Mouse (Mus musculus): ENCODE data around the gene Armh1.
"Not testable (repeated sequence)": the region's sequence is repeated elsewhere in the genome, so short reads cannot be mapped to it uniquely, and the experiment has no call there.

Gene Armh1

DNA sequence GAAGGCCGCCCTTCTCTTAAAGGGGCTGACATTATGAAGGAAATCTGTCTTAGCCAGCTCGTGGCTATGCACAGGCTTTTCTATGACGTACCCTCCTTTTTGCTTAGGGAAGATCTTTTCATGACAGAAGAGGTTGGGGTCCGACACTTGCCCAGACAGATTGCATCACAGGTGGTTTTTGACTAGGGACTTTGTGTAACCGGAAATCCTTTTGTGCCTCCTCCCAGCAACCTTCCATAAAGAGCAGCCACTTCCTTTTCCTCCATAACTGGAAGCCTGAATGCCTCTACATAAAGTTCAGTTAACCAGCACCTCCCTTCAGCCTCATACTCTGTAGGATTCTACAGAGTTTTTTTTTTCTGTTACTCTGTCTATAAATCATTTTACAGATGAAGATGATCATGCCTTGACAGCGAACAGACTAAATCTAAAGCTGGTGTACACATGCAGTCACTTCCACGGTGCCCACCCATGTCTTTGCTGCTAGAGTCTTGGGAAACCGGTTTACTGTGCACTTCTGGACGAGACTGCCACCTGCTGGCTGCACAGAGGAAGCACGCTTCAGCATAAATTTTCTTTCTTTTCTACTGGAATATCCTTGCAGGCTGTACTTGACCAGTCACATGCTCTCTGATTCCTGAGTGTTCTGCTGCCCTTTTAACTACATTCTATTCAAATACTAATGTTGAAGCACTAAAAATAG, 33.3 kb downstream of the Armh1 start:
- peak; percentile 31 for DNase-seq

DNA sequence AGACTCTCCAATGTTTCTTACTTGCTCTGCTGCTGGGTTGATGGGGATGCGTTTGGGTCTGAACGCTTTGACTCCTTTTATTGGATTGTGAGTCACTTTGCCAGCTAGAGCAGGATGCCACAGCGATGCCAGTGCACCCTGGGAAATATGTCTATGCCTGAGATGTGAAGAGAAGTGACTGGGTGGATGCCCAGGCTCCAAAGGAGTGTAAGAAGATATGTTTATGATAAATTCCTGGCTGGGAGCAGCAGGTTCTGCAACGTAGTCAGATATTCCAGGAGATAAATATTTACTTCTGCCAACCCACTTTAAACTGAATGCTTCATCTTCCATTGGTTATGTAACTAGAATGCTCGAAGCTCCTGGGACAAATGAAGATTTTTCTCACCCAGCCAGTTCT, 34.9 kb downstream of the Armh1 start:
- DNase-seq: peak; percentile 46

DNA sequence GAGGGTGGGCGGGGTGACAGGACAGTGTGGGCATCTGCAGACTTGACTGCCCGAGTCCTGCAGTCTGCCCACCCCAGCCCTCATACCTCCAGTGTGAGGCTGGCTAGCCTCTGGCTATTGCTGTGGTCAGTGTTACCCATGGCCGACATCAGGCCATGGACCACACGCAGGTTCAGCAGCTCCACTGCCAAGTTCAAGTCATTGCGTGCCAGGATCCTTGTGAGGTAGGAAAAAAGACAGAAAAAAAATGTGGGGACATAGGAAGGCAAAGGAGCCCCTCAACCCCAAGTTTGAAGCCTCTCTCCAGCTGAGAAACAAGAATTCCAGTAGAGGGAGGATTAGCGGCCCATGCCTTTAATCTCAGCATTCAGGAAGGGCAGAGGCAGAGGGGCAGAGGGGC, 37.7 kb downstream of the Armh1 start:
- no peak for DNase-seq

DNA sequence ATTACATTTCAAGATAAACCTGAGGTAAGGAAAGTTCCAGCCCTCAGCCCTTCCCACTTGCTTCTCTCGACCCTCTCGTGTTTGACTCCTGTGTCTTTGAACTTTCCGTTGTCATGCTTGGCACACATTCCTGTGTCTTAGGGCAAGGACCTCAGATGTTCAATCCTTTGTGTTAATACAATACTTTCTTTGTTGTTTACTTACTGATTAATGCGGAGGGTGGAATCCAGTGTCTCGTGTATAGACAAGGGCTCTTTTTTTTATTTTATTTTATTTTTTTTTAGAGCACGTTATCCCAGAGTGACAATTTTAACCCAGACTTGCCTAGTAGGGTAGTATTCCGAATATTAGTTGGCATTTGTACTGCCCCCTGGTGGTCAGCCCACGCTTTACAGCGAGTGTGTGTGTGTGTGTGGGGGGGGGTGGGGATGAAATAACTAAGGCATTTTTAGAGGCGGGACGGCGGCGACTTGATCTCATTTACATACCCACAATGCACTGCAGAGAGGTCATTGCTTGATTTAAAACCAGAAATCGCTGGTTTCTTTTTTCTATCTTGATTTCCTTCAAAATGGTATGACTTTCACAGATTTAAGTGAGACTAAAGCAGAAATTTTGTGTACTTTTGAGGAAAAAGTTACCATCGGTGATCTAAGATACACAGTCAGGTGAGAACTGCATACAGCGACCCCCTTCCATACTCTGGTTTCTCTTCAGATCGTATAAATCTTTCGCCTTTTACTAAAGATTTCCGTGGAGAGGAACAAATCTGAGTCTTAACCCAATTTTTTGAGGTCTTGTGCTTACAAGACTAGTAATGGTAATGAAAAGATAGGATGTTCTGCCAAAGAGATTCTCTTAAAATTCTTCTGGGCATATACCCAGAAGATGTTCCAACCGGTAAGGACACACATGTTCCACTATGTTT, 41.5 kb downstream of the Armh1 start:
- peak; percentile 37 for DNase-seq

DNA sequence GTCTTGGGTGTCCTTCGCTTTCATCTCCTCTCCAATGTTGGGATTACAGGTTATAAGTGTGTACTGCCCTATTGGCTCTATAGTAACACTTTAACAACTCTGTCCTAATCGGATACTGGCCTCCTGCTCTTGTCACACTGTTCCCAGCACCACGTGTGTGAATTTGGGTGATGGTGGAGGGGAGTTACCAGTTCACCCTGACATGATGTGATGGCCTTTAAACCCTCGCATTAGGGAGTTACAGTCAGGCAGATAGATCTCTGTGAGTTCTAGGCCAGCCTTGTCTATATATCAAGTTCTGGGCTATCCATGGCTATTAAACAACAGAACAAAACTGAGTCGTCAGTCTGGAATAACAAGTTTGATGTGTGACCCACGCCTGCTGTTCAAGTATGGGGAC, 42.3 kb downstream of the Armh1 start:
- no peak for DNase-seq

GRCm38 (mm10) chr4:117202992-117203354, 49.0 kb downstream of the Armh1 start:
- no peak for DNase-seq

DNA sequence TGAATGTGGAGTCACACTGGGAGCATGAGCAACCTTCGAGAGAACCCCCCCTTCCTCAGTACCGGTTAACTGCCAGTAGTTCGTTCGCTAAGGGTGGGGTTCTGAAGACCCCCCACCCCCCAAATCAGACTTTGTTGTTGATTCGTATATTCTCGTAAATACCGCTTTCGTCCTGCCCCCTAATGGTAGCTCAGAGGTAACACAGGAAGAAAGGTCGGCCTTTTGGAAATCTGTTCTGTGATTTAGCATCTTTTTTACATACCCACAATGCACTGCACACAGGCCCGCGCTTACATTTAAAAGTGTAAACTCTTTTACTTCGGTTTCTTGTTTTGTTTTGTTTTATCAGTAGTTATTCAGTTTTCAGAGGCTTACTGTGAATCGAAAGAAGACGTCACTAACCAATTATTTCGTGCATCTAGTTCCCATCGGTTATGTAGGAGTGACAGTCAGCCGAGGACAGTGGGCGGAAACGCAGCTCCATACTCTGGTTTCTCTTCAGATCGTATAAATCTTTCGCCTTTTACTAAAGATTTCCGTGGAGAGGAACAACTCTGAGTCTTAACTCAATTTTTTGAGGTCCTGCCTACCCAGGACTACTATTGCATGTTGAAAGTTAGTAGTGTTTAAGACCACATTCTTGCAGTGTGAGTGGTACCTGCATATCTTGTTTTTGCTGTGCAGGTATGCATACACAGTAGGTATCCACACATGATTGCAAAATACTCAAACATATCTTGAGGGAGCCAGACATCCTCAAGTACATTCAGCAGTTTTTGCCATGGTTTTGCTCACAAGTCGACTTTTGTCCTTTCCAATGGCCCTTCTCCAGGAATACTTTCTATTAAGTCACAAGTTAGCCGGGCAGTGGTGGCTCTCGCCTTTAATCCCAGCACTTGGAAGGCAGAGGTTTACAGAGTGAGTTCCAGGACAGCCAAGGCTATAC, 49.6 kb downstream of the Armh1 start:
- DNase-seq: peak; percentile 18

DNA sequence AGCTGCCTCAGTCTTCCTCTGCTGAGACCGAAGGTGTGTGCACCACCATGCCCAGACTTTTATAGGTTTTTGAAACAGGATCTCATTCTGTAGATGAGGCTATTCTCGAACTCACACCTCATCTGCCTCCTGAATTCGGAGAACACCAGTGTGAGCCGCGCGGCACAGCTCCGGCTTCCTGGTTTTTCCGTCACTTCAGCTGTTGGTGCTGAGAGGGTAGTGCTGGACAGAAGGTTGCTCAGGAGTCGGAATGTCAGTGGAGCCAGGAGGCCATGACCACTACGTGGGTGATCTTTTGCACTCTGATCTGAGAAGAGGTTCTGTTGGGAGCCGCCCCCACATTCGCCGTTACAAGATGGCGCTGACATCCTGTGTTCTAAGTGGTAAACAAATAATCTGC, 60.1 kb downstream of the Armh1 start:
- DNase-seq: no peak

- DNase-seq: no peak
These were observed 61.3 kb downstream of the Armh1 start for GRCm38 (mm10) chr4:117190660-117191059.

GRCm38 (mm10) chr4:117189856-117190543, 61.9 kb downstream of the Armh1 start:
- peak; percentile 8 for DNase-seq

DNA sequence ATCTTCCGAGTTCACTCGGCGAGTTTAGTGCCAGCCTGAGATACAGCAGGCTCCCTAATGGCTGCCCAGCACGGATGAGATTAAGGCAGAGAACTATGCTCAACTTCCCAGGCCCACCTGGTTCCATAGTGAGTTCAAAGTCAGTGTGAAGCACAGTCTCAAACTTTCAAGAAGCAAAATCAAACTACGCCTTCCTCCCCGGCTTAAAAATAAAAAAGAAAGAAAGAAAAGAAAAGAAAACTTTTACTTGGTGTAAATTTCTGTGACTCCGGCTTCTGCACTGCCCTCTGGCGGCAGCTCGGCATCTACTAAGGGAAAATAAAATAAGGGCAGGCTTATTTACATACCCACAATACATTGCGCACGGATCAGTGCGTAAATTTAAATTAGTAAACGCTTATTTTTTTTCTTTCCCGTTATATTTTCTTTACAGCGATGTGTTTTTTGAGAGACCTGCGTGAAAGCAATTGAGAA, 62.5 kb downstream of the Armh1 start:
- DNase-seq: peak; percentile 78

DNA sequence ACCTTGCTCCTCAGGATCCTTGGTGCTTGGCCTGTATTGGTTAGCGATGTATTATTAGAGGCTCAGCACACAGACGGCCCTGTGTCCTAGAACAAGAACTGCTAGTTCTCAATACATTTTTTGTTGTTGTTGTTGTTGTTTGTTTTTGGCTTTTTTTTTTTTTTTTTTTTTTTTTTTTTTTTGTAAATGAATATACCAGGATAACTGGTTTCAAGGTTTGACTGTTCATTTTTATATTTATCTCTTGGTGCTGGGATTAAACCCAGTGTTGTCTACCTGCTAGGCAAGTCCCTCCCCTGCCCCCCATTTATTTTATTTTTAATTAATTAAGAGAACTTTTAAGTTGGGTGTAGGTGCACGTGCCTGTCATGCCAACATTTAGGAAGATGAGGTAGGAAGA, 63.0 kb downstream of the Armh1 start:
- no peak for DNase-seq

DNA sequence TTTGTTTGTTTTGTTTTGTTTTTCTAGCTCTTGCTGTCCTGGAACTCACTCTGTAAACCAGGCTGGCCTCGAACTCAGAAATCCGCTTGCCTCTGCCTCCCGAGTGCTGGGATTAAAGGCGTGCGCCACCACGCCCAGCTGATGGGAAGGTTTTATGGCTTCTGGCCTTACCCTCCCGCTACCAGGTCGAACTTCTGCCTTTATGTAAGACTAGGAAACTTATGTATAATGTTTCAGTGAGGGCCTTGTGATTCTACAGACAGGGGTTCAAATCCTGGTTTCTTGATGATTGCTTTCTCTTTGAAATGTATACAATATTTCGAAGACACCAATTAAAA, 69.2 kb downstream of the Armh1 start:
- not testable (repeated sequence) for DNase-seq

- peak; percentile 90 for DNase-seq
These were observed 69.8 kb downstream of the Armh1 start, which contains the start of gene Kif2c for GRCm38 (mm10) chr4:117181863-117182758. Kif2c (minus strand) TSS chr4:117182639.

GRCm38 (mm10) chr4:117169936-117170335, 82.0 kb downstream of the Armh1 start:
- no peak for DNase-seq
